Mouse (Mus musculus): ENCODE data around the gene Atp6v1g2. TPM values are rescaled to one million over a fixed set of nuclear protein-coding genes. Genes with fewer than 3 reads are reported as not detected.
"Not testable (repeated sequence)": the region's sequence is repeated elsewhere in the genome, so short reads cannot be mapped to it uniquely, and the experiment has no call there.

Atp6v1g2 gene
- total RNA-seq, 2 experiments from 2014 or later, result 11.4 to 12.4 TPM

DNA sequence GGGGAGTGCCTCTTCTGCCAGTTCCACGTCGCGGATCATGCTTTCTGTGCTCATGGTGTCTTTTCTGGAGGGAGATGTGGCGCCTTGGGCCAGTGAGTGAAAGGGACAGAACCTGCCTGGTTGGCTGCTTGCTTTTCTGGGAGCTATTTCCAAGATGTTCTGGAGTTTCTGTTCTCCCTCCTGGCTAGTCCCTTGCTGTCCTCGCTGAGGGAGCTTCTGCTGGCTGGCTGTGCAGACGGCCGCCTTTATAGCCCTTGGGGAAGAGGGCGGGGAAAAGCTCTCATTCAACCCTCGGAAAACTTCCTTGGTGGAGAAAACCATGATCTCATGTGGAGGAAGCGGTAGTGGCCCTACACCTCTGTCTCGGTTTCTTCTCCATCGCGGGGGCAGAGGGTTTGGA, 31.7 kb upstream of the Atp6v1g2 start, which contains the start of gene Tnf:
Gene Tnf, minus strand, starts transcription at position 221 of the 400 bp plus-strand sequence.
- DNase-seq (ENCODE audit: low spot score in 2 of 2), result no peak

DNA sequence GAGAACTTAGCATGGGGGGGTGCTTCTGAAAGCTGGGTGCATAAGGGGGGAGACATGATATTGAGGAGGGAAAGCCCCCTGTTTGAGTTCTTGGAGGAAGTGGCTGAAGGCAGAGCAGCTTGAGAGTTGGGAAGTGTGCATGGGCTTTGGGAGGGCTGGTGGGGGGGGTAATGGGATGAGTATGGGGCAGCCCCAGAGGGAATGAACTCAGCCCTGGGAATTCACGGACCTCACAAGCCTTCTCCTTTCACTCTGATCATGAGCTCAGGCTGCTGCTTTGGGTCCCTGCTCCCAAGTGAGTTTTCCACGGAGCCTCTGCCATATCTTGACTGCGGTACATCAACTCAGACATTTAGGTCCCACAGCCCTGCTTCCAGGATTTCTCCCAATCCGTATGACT, 31.0 kb upstream of the Atp6v1g2 start:
- DNase-seq (ENCODE audit: low spot score in 2 of 2), result no peak

DNA sequence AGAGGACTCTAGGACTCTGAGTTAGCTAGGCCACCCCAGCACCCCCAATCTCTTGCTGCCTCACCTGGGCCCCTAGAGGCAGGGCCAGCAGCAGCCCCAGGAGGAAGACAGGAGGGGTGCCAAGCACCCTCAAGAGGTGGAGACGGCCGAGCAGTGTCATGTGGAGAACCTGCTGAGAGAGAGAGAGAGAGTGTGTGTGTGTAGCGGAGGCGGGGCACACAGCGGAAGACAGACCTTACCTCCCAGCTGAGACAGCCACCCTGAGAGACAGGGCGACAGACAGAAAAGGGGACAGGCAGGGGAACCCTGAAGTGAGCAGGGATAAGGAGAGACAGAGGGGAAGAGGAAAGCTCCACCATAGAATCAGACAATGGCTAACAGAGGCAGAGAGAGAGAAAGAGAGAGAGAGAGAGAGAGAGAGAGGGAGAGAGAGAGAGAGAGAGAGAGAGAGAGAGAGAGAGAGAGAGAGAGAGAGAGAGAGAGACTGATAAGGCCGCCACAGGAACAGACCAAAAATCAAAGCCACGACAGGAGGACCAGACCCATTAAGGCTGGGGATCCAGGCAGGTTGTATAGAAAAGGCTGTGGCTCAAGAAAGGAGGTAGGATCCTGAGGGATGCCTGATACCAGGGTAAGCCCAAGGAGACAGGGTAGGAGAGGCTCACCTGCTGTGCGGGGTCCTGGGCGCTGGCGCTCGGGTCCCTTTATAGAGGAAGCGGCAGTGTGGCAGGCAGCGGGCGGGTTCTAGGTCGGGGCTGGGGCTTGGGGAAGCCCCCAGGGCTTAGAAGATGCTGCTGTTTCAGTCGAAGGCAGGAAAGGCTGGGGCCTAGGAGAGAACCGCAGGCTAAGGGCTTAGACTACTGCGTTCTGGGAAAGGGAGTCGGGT, 28.7 kb upstream of the Atp6v1g2 start, which contains the start of gene Lta:
Gene Lta, minus strand, starts transcription at position 858 of the 886 bp plus-strand sequence.
- no peak for DNase-seq (ENCODE audit: low spot score in 2 of 2)

- DNase-seq (ENCODE audit: low spot score in 2 of 2), result no peak
Measured at GRCm38 (mm10) chr17:35205380-35205769, 28.1 kb upstream of the Atp6v1g2 start.

DNA sequence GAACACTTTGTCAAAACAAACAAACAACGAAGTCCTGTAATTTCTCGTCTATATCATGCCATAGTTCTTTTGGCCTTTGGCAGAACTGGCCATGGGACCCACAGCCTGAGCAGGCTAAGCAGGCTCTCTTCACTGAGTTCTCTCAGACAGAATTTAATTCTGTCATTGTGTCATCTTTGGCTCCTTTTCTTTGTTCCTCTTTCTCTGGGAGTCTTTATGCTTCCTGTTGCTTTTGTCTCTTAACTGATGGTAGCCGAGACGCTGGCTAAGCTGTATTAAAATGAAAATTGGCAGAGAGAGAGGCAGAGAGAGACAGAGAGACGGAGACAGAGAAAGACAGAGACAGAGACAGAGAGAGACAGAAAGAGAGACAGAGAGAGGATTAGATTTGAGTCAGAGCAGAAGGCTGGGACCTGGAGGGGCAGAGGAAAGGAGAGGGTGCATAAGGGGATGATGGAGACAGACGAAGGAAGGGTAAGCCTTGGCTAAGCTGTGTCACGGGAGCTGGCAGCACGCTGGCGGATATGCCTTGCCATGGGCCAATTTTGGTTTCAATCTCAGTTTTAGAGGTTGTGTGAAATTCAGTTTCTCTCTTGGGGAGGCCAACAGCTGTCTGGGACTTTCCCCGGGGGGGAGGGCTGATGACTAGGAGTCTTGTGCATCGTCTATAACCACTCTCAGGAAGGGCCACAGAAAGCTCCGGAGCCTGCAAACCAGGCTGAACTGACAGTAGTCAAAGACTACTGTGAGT, 23.5 kb upstream of the Atp6v1g2 start:
- DNase-seq (ENCODE audit: low spot score in 2 of 2), result no peak

DNA sequence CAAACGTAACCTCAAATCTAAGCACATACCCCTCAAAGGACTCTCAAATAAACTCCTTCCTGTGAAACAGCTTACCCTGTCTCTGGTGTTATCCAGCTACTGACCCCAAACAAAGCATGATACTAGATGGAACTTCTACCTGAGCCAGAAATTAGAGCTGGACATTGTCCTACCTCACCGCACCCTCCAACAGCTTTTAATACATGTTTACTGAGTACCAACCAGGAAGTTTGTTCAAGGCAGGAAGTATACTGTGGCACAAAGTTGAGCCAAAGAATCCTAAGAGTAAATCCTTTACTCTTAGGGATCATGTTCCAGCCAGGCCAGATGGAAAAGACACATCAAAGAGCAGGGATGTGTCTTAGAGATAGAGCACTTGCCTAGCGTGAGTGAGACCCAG, 22.9 kb upstream of the Atp6v1g2 start:
- DNase-seq (ENCODE audit: low spot score in 2 of 2), result no peak

- DNase-seq (ENCODE audit: low spot score in 2 of 2), result no peak
Measured at GRCm38 (mm10) chr17:35213071-35213470, 20.4 kb upstream of the Atp6v1g2 start.

DNA sequence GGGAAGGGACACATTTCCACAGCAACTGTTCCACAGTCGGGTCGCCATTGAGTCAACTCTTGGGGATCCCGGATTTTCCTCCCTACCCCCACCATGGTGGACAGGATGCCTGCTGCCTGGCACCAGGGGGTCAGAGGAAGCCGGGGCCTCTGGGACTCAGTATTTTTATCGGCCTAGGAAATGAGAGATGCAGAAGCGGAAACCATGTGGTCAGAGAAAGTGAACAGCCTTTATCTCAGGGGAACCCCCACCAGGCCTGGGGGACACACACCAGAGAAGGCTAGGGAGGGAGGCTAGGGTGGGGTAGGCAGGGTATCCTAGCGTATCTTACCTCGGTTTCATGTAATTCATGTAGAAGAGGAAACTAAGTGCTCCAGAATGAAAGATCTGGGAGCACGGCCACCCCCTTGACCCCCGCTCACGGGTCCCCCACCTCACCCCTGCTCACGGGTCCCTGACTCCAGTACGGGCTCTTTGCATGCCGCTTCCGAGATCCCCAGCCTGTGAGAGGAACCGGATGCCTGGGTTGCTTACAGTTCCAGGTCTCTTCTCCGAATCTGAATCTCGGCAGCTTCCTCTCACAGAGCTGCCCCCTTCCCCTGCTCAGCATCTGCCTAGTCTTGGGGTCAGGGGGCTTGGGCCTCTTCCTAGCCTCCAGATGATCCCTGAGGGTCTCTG, 14.8 kb upstream of the Atp6v1g2 start:
- DNase-seq (ENCODE audit: low spot score in 2 of 2), result no peak

DNA sequence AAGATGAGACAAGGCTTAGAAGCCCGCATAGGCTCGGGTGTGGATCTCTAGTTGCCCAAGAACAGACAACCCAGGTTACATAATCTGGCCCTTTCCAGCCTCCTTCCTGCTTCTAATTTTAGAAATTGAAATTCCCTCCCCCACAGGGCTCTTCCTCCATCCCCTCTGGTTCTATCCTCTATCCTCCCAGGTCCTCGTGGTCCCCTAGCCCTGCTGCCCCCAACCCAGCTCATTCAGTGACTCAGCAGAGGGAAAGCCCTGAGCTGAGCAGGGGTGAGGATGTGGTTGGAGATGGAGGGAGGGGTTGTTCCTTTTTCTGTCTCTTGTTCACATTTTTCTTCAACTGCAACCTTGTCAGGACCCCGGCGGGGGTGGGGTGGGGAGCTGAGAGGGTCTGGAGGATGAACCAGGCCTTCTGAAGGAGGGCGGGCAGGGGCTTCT, 13.8 kb upstream of the Atp6v1g2 start:
- no peak for DNase-seq (ENCODE audit: low spot score in 2 of 2)

DNA sequence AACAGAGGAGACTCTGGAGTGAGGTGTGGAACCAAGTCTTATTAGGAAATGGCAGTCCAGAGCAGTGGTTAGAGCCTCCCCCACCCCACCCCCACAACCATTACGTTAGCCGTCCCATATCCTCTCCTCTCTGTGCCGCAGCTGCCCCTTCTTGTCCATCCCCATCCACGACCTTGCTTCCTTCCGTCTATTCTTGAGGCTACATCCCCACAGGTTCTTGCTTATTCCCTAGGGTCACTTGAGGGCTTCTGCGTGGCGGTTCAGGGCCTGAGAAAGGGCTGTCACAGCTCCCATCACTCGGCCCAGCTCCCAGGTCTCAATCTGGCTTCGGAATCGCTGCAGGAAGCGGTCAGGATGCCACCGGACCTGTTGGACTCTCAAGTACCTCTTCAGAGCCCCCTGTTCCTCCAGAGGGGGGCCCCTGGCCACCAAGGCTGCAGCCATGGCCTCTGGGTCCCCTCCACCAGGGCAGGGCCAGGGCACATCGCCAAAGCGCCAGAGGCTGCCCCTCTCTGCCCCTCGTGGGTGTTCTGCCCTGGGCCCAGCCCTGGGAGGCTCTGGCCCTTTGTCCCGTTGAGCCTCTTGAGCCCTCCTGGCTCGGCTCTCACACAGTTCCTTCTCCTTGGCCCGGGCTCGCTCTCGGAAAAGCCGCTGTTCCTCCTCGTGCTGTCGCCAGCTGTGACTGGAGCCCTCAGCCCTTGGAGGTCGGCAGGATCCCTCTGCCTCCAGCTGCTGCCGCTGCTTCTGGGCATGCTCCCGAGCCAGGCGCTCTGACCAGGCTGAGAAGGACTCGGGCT, 13.1 kb upstream of the Atp6v1g2 start, which contains the start of gene Gm16181:
Gene Gm16181, plus strand, starts transcription at position 679 of the 797 bp plus-strand sequence.
- DNase-seq (ENCODE audit: low spot score in 2 of 2), result no peak

DNA sequence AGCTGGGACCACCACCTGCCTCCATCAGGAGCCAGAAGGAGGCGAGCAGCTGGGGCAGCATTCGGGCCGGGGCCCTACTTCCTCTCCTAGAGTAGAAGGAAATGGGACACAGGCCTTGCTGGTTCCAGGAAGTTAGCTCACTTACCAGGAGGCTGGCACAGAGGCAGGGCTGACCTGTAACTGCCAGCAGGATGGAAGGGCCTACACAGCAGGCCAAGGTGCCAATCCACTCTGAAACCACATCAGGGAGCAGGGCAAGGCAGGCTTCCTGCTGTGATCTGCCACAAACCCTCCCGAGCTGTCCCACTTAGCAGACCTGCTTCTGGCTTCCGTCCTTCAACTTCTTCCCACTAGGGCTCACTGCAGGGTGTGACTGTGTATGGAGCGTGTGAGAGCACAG, 11.2 kb upstream of the Atp6v1g2 start:
- no peak for DNase-seq (ENCODE audit: low spot score in 2 of 2)

- DNase-seq (ENCODE audit: low spot score in 2 of 2), result no peak
Measured at GRCm38 (mm10) chr17:35224641-35225040, 8.8 kb upstream of the Atp6v1g2 start.

DNA sequence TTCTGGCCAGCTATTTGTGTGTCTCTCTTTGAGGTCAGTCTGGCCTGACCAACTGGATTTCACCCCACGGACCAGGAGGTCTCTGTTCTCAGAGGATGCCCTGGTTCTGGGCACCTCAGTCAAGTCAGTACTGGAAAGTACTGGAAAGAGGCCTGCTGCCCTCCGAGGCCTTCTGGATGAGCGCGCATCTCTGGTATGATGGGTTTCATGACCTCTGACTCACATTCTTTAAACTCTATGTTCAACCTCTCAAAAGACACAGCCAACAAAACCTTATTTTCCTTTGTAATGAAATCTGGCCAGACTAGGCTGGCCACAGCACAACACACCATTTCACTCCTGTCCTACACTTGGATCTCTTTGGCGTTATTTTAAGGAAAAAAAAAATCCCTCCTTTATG, 8.0 kb upstream of the Atp6v1g2 start:
- DNase-seq (ENCODE audit: low spot score in 2 of 2), result no peak

GRCm38 (mm10) chr17:35226561-35227046, 6.9 kb upstream of the Atp6v1g2 start:
- DNase-seq (ENCODE audit: low spot score in 2 of 2), result no peak

DNA sequence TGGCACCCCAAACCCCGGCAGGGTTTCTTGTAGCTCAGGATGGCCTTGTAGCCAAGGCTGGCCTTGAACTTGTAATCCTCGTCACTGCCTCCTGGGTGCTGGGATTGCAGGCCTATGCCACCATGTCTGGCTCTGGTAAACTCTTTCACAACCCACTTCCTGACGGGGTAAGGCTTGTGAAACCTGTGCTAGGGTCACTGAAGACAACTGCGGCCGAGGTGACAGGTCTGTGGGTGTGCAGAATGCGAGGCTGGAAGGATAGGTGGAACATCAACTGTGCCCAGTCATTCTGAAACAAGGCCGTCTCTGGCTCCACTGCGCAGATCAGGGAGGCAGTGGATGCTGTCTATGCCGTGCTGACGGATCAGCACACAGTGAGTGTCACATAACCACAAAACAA, 2.4 kb upstream of the Atp6v1g2 start:
- no peak for DNase-seq (ENCODE audit: low spot score in 2 of 2)

GRCm38 (mm10) chr17:35232043-35232442, 1.4 kb upstream of the Atp6v1g2 start:
- DNase-seq (ENCODE audit: low spot score in 2 of 2), result peak; percentile 76 to 77

DNA sequence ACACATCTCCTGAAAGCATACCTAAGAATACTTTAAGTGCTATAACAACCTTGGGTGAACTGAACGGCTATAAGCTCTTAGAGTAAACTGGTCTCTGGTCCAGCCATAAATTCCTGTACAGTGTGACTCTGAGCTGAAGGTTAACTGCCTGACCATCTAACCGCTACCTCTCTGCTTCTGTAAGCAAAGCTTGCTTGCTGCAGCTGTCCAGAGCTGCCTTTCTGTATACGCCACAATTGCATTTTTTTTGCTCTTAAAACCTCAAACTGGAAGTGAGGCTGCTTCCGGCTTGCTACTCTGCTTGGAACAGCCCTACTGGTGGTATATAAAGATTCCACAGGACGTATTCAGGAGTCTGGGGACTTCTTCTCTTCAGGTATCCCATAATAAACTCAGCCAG, 801 bp upstream of the Atp6v1g2 start:
- DNase-seq (ENCODE audit: low spot score in 2 of 2), result no peak

DNA sequence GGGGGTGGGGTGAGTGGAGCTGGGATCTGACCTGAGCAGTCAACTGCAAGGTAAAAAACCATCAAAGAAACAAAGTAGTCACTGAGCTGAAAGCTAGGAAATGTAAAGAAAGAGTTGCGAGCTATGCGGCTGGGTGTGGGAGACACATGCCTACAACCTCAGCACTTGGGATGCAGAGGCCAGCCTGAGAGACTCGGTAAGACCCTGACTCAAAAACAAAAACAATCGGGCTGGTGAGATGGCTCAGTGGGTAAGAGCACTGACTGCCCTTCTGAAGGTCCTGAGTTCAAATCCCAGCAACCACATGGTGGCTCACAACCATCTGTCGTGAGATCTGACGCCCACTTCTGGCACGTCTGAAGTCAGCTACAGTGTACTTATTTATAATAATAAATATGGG, 630 bp downstream of the Atp6v1g2 start:
- DNase-seq (ENCODE audit: low spot score in 2 of 2), result not testable (repeated sequence)

DNA sequence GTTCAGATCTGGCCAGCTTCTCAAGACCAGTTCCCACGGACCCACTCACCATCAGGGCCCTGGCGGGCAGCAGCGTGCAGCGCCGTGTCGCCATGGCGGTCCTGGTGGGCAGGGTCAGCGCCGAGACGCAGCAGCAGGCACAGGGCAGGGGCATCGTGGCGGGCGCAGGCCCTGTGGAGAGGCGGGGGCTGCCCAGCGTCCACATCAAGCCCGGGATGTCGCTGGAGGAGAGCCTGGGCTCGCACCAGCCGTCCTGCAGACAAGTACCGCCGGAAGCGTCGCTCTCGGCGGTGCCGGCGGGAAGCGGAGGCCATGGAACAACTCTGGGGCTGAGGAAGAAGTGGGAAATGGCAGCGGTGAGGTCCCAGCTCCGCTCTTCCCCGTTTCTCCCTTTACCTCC, 1.4 kb downstream of the Atp6v1g2 start:
- DNase-seq (ENCODE audit: low spot score in 2 of 2), result no peak

DNA sequence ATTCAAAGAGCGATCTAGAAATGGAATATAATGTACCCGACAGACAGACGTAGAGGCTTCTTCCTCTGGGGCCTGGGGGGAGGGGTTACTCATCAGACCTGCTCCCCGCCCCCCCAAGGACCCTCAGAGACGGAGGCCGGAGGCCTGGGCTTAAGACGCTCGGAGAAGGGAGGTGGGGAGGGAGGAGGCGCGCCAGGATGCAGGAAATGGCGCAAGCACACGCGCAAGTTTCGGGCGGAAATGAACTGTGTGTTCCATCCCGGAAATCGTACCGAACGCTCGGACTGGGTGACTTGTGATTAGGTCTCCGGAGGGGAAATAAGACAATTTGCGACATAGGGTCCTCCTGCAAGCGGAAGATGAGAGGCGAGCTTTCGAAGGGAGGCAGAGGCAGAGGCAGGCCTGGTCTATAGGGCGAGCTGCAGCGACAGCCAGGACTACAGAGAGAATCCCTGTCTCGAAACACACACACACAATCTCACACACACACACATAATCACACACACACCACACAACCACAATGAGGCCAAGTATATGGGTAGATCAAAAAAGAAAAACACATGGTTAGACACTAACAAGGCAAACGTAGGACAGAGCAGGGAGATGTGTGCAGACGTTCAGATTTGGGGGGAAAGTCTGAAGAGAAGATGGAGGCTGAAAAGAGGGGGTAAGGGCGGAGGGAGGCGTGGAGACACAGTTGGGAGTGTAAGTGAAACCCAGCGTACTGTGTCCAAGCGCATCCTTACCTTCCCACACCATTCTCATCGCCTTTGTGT, 2.3 kb downstream of the Atp6v1g2 start, which contains the start of gene Nfkbil1:
Gene Nfkbil1, minus strand, starts transcription at position 179 of the 776 bp plus-strand sequence.
- DNase-seq (ENCODE audit: low spot score in 2 of 2), result peak; percentile 60 to 81

All from adrenal gland, postnatal 4 days (tissue).